Comparison of ENCODE assay signal across 8 mouse cellular contexts in the genomic region with DNA sequence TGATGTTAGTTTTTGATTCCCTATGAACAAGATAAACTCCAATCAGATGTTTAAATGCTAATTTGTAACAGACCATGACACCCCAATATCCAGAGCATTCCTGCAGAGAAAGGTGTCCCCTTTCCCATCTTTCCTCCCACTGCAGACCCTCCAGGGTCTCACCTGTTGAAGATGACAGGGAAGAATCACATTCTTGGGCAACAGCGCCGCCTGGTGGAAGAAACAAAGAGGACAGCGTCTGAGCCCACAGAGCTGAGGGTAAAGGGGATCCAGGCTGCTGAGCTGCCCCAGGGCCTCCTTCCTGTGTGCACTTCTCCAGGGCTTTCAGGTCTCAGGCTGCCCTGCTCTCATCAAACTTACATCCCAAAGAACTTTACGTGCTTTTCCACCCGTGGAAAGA. TPM values are rescaled to one million over a fixed set of nuclear protein-coding genes. Genes with fewer than 3 reads are reported as not detected.
DNase-seq lines count a peak whose midpoint lies in the region; ATAC-seq and TF ChIP-seq lines count a peak whose summit lies in the region.

No protein-coding gene starts in this region.

- H3K9me3 ChIP-seq in heart, embryonic 12.5 days (replicated peaks), result peaks cover 6% of the 10 kb centered on the region; the same call in 1 of the 2 replicates

- no peak overlapping the region for H3K9ac ChIP-seq in heart, embryonic 12.5 days

- no peak overlapping the region for H3K27ac ChIP-seq in heart, embryonic 12.5 days (ENCODE audit: poor library complexity, severe bottlenecking)
- H3K27ac ChIP-seq in bone marrow macrophage, adult 2 months (ENCODE audit: insufficient read depth, low read depth, low read length), result no peak overlapping the region

- peaks cover 12% of the 10 kb centered on the region for H3K4me1 ChIP-seq in heart, embryonic 12.5 days (replicated peaks)
- peaks cover 16% of the 10 kb centered on the region for H3K4me1 ChIP-seq in bone marrow macrophage, adult 2 months (ENCODE audit: control insufficient read depth, insufficient read depth, low read length)

- no peak overlapping the region for H3K4me3 ChIP-seq in heart, embryonic 12.5 days
- no peak overlapping the region for H3K4me3 ChIP-seq in bone marrow macrophage, adult 2 months (ENCODE audit: insufficient read depth, low read length)

- peak; percentile 79 for TF ChIP-seq CTCF in bone marrow macrophage, adult 2 months (IDR thresholded peaks at IDR 0.05; ENCODE audit: low read depth, low read length)

- H3K4me2 ChIP-seq in heart, embryonic 12.5 days, result no peak overlapping the region

- ATAC-seq in heart, embryonic 12.5 days (ENCODE audit: insufficient number of reproducible peaks, low FRiP score), result no peak

- 3% methylated on average over 5 of the region's 5 CpGs for WGBS in heart, embryonic 12.5 days

- H3K27me3 ChIP-seq in heart, embryonic 12.5 days (replicated peaks), result peaks cover 43% of the 10 kb centered on the region

- H3K36me3 ChIP-seq in heart, embryonic 12.5 days, result no peaks in the 10 kb centered on the region

- no peak for TF ChIP-seq POLR2A in bone marrow macrophage, adult 2 months (IDR thresholded peaks at IDR 0.05; ENCODE audit: borderline replicate concordance, low read depth, low read length)

- DNase-seq in heart, postnatal 4 days, result peak; percentile 47
- peak; percentile 18 to 20 for DNase-seq in right cerebral cortex, adult 2 months (ENCODE audit: low spot score in 2 of 2)
- no peak for DNase-seq in right cerebral cortex, postnatal 36 days (ENCODE audit: low spot score in 2 of 2)
- DNase-seq in retina, postnatal 1 day, result peak; percentile 71
- DNase-seq in adipocyte (ENCODE audit: low spot score), result no peak
- no peak for DNase-seq in heart, adult 8-10 months (ENCODE audit: low spot score)

RNA-seq across cellular contexts. Expression of a gene that starts 3.3 kb away (rescaled TPM):
- total RNA-seq in heart, postnatal 4 days (2021), result 10 to 100 TPM; 33.9 to 35.4 TPM
- 16.1 and 18.3 TPM in 2 replicates for polyA plus RNA-seq in heart, embryonic 12.5 days (2016; fragmentation: Nextera tagmentation; extraction: Ambion mirVana)
- polyA plus RNA-seq in bone marrow macrophage, adult 2 months (2012; ENCODE audit: insufficient read depth, insufficient read length, missing spikeins), result 2,635 and 2,812 TPM in 2 replicates
- total RNA-seq in heart, adult 8-10 months (2022), result 100 to 1,000 TPM; 111 to 163 (median 123) TPM

RNA-seq across cellular contexts. Expression of a gene that starts 21.1 kb away (rescaled TPM):
- 10 to 100 TPM; 18.7 to 19.8 TPM for total RNA-seq in heart, postnatal 4 days (2021)
- polyA plus RNA-seq in heart, embryonic 12.5 days (2016; fragmentation: Nextera tagmentation; extraction: Ambion mirVana), result 14.9 and 16.5 TPM in 2 replicates
- polyA plus RNA-seq in bone marrow macrophage, adult 2 months (2012; ENCODE audit: insufficient read depth, insufficient read length, missing spikeins), result 22.8 and 22.9 TPM in 2 replicates
- 10 to 100 TPM; 11.9 to 18.1 (median 14.1) TPM for total RNA-seq in heart, adult 8-10 months (2022)

RNA-seq across cellular contexts. Expression of a gene that starts 24.4 kb away (rescaled TPM):
- 10 to 100 TPM; 63.6 to 69.6 TPM for total RNA-seq in heart, postnatal 4 days (2021)
- 46.7 and 48.0 TPM in 2 replicates for polyA plus RNA-seq in heart, embryonic 12.5 days (2016; fragmentation: Nextera tagmentation; extraction: Ambion mirVana)
- 64.2 and 78.0 TPM in 2 replicates for polyA plus RNA-seq in bone marrow macrophage, adult 2 months (2012; ENCODE audit: insufficient read depth, insufficient read length, missing spikeins)
- 100 to 1,000 TPM; 134 to 149 (median 137) TPM for total RNA-seq in heart, adult 8-10 months (2022)

RNA-seq across cellular contexts. Expression of a gene that starts 28.1 kb away (rescaled TPM):
- 10 to 100 TPM; 83.8 to 86.5 TPM for total RNA-seq in heart, postnatal 4 days (2021)
- 128 and 130 TPM in 2 replicates for polyA plus RNA-seq in heart, embryonic 12.5 days (2016; fragmentation: Nextera tagmentation; extraction: Ambion mirVana)
- 62.3 and 70.1 TPM in 2 replicates for polyA plus RNA-seq in bone marrow macrophage, adult 2 months (2012; ENCODE audit: insufficient read depth, insufficient read length, missing spikeins)
- 10 to 100 TPM; 64.1 to 79.1 (median 73.2) TPM for total RNA-seq in heart, adult 8-10 months (2022)

RNA-seq across cellular contexts. Expression of a gene that starts 28.2 kb away (rescaled TPM):
- total RNA-seq in heart, postnatal 4 days (2021), result 10 to 100 TPM; 35.5 to 39.5 TPM
- polyA plus RNA-seq in heart, embryonic 12.5 days (2016; fragmentation: Nextera tagmentation; extraction: Ambion mirVana), result 34.7 and 36.9 TPM in 2 replicates
- 50.2 and 51.9 TPM in 2 replicates for polyA plus RNA-seq in bone marrow macrophage, adult 2 months (2012; ENCODE audit: insufficient read depth, insufficient read length, missing spikeins)
- 10 to 100 TPM; 33.4 to 46.3 (median 42.3) TPM for total RNA-seq in heart, adult 8-10 months (2022)

Comparison
In these comparisons a context has a peak if more than half of its experiments do, and no peak if none do; other contexts are left out.
1. DNase-seq: peak in heart, postnatal 4 days (single experiment), right cerebral cortex, adult 2 months (2 of 2) and retina, postnatal 1 day (single experiment); none in right cerebral cortex, postnatal 36 days (0 of 2), adipocyte (single experiment) and heart, adult 8-10 months (single experiment).